Mouse (Mus musculus): ENCODE results near the gene Prss16.

The Prss16 gene

GRCm38 (mm10) chr13:22036149-22036956 is 26.8 kb upstream of the Prss16 start:
- no peak for DNase-seq (ENCODE audit: low read depth)

GRCm38 (mm10) chr13:22035267-22036148 is 26.0 kb upstream of the Prss16 start, which contains the start of the genes Hist1h2ah and Hist1h2bk:
TSS of gene Hist1h2ah (minus strand) at chr13:22035568.
TSS of gene Hist1h2bk (plus strand) at chr13:22035870.
- DNase-seq (ENCODE audit: low read depth), result peak; percentile 92

- DNase-seq (ENCODE audit: low read depth), result no peak
Measured at GRCm38 (mm10) chr13:22034443-22035266, 25.1 kb upstream of the Prss16 start.

GRCm38 (mm10) chr13:22033741-22034442 is 24.4 kb upstream of the Prss16 start:
- no peak for DNase-seq (ENCODE audit: low read depth)

GRCm38 (mm10) chr13:22030493-22030892 is 21.0 kb upstream of the Prss16 start:
- no peak for DNase-seq (ENCODE audit: low read depth)

- DNase-seq (ENCODE audit: low read depth), result no peak
Measured at GRCm38 (mm10) chr13:22029928-22030327, 20.4 kb upstream of the Prss16 start.

- peak; percentile 91 for DNase-seq (ENCODE audit: low read depth)
Measured at GRCm38 (mm10) chr13:22028673-22029460, 19.3 kb upstream of the Prss16 start.

- DNase-seq (ENCODE audit: low read depth), result no peak
Measured at GRCm38 (mm10) chr13:22026058-22027031, 16.8 kb upstream of the Prss16 start.

GRCm38 (mm10) chr13:22022241-22022640 is 12.7 kb upstream of the Prss16 start:
- DNase-seq (ENCODE audit: low read depth), result peak; percentile 87

- DNase-seq (ENCODE audit: low read depth), result no peak
Measured at GRCm38 (mm10) chr13:22021581-22021980, 12.0 kb upstream of the Prss16 start.

GRCm38 (mm10) chr13:22020901-22021339 is 11.4 kb upstream of the Prss16 start:
- DNase-seq (ENCODE audit: low read depth), result no peak

GRCm38 (mm10) chr13:22019934-22020835 is 10.6 kb upstream of the Prss16 start:
- no peak for DNase-seq (ENCODE audit: low read depth)

- no peak for DNase-seq (ENCODE audit: low read depth)
Measured at GRCm38 (mm10) chr13:22015479-22016450, 6.2 kb upstream of the Prss16 start.

- DNase-seq (ENCODE audit: low read depth), result no peak
Measured at GRCm38 (mm10) chr13:22014411-22014845, 4.9 kb upstream of the Prss16 start.

- DNase-seq (ENCODE audit: low read depth), result no peak
Measured at GRCm38 (mm10) chr13:22013716-22014115, 4.2 kb upstream of the Prss16 start.

GRCm38 (mm10) chr13:22008707-22009106 is 835 bp downstream of the Prss16 start:
- DNase-seq (ENCODE audit: low read depth), result no peak

GRCm38 (mm10) chr13:22007872-22008271 is 1.7 kb downstream of the Prss16 start:
- DNase-seq (ENCODE audit: low read depth), result no peak
